Mouse (Mus musculus) adrenal gland, adult (tissue): ENCODE data around the gene Trmt10a.
A peak's percentile ranks its signal among the peaks of the same experiment; 100 is the strongest.

Source experiments
- DNase-seq, 2 experiments: peaks; one replicate each; pipeline ENCODE4 v3.0.0; 2022 to 2023; ENCODE audit warnings: low spot score in 1 of 2; ENCODE audit not compliant: inconsistent age in 2 of 2

Trmt10a gene

DNA sequence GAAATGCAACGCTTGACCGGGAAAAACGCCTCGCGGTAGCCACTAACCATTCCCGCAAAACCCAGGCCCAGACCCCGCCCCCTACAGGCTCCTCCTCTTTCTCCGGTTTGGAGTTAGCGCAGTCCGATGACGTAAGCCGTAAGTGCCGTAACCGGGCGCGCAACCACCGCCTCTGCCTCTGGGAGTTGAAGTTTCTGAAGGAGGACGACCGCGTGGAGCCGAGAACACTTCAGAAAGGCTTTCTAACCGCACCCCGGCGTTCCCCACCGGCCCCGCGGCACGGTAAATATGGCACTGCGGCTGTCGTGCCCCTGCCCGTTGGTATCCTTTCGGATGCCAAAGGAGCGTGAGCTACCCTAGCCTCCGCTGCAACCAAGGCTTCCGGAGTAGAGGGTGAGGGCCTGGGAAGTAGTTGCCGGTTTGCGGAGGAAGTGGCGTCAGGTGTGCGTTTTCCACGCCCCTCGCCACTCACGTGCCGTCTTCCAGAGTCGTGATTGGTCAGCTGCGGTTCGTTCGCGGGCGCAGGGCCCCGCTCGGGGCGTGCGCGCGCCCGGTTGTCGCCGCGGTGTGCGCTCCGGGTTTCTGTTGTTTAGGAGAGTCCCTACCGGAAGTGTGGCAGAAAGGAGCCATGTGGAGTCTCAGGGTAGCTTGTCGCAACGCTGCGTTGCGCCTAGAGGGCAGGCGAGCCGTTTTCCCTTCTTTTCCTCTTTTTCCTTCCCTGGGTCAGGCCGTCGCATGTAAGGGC, at the start of gene Trmt10a:
Gene Trmt10a (plus strand): TSS at position 134 of the 745 bp plus-strand sequence.
- peak; percentile 98 to 99 for DNase-seq

DNA sequence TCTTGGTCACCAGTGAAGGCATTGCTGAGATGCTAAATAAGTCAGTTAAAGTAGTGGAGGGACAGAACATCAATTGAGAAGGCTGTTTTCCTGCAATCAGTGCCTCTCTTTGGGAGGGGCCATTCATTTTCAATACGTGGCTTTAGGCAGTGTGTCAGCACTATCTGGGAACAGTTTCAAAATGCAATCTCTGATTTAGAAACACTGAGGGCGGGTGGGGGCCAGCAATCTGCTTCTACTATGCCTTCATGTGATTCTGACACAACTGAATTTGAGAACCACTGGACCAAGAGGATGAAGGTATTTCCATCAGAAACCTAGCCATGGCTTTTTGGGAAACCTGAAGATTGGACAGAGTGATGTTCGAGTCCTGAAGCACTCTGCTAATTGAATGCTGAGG, 47.9 kb upstream of the Trmt10a start:
- peak in 1 of 2 experiments; percentile 55 for DNase-seq

DNA sequence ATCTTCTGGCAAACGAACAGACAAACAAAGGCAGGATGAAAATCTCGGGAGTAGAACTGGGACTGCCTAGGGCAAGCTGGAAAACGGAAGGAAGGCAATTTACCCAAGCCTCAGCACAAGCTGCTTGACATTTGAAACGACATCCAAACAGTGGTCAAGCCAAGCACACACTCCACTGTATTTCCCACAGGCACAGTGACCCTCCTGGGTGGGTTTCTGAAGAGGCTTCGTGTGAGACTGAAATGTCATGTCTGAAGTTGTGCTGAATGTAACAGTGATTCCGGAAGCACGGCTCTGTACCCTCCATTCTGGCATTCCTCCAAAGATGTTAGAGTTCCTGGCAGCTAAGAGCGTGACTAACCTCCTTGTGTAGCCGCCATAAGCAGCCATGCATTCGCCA, 47.5 kb upstream of the Trmt10a start:
- peak in 1 of 2 experiments; percentile 53 for DNase-seq

GRCm38 (mm10) chr3:138096263-138097028, 46.8 kb upstream of the Trmt10a start:
- DNase-seq = peak; percentile 54 to 87

GRCm38 (mm10) chr3:138097718-138098117, 45.5 kb upstream of the Trmt10a start:
- DNase-seq = peak in 1 of 2 experiments; percentile 78

DNA sequence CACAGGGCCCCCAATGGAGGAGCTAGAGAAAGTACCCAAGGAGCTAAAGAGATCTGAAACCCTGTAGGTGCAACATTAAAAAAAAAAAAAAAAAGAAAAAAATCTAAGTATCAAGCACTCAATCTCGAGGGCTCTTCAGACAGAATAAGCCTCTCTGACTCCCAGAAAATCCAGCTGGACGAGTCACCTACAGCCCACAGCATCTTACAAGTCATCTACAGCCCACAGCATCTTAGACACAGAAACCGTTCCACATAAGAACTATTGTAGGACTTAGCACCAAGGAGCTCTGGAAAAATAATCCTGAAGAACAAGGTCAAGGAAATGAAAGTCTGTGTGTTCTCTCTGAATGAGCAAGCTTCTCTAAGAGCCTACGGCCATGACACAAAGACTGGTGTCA, 41.3 kb upstream of the Trmt10a start:
- DNase-seq = no peak

- no peak for DNase-seq
Observed at GRCm38 (mm10) chr3:138103690-138104089, 39.6 kb upstream of the Trmt10a start.

GRCm38 (mm10) chr3:138105056-138105455, 38.2 kb upstream of the Trmt10a start:
- DNase-seq = peak; percentile 28 to 64

- DNase-seq = peak in 1 of 2 experiments; percentile 15
Observed at GRCm38 (mm10) chr3:138106887-138107286, 36.4 kb upstream of the Trmt10a start.

GRCm38 (mm10) chr3:138110910-138111782, 32.1 kb upstream of the Trmt10a start:
- peak in 1 of 2 experiments; percentile 11 for DNase-seq

GRCm38 (mm10) chr3:138114106-138114505, 29.1 kb upstream of the Trmt10a start:
- DNase-seq = peak in 1 of 2 experiments; percentile 55

GRCm38 (mm10) chr3:138116871-138117270, 26.4 kb upstream of the Trmt10a start:
- DNase-seq = peak in 1 of 2 experiments; percentile 18

DNA sequence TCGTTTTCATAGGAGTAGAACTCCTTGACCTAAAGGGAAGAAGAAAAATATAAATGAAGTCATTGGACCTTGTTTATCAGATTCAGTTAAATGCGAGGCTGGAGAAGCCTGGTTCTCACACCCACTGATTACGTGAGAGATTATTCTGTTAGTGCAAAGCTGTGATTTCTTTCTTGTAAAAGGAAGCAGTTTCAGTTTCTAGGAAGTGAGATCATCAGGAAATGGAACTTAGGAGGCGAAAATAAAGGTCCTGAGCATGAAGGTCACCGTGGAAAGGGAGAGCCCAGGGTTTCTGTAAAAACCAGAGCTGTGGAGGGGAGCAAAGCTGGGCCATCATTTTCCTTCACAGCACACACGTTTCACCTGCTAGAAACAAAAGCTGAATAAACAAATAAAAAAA, 24.9 kb upstream of the Trmt10a start:
- DNase-seq = peak in 1 of 2 experiments; percentile 38

- peak in 1 of 2 experiments; percentile 19 for DNase-seq
Observed at GRCm38 (mm10) chr3:138118831-138119230, 24.4 kb upstream of the Trmt10a start.

- DNase-seq = peak in 1 of 2 experiments; percentile 31
Observed at GRCm38 (mm10) chr3:138119444-138120105, 23.7 kb upstream of the Trmt10a start.

- DNase-seq = no peak
Observed at GRCm38 (mm10) chr3:138121461-138121860, 21.8 kb upstream of the Trmt10a start.

DNA sequence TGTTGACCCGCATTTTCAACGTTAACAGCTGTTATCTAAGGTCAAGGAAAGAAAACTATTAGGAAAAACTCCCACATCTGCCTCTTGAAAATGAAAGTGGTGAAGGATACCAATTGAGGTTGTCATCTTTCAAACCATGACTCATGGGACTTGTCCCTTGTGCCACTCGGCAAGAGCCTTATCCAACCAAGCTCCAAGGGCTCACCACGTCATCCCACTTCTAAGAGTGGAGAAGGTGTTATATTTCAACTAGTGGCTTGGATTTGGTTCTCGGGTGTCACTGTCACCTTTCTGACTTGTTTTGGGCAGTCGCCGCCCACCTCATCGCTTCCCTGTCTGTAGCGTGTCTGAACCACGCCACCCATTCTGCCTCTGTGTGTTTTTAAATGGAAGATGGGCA, 19.4 kb upstream of the Trmt10a start:
- peak in 1 of 2 experiments; percentile 57 for DNase-seq

DNA sequence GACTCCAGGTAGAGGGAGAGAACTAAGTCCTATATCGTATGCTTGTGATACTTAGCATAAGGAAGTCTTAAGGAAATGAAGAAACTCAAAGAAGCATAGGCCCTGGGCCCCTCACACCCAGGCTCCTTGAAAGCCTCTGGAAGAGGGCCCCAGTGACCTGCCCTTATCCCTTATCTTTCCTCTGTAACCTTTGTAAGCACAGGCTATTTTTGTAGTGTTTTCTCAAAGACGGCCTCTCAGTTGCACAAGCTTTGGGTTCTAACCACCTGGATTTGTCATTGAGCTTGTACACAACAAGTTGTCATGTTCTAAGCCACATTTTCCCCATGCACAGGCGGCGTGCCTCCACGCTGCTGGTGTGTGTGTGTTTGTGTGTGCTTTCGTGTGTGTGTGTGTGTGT, 14.1 kb upstream of the Trmt10a start:
- DNase-seq = no peak

DNA sequence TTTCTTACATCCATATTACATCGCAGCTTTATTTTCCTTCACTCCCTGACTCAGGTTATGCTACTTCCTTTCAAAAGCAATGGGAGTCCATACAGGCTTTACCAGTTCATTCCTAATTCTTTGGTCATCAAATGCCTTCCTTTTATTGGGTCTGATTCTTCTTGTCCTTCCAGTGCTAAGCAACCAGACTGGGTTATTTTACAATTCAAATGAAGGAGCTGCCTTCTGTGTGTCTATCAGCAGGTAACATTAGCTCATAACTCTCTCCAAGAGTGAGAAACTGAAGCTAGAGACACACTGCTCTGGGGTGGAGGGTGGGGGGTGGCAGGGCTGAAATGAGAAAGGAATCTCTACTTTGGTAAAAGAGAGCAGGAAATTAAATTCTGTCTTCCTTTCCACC, 12.6 kb upstream of the Trmt10a start:
- DNase-seq = no peak

DNA sequence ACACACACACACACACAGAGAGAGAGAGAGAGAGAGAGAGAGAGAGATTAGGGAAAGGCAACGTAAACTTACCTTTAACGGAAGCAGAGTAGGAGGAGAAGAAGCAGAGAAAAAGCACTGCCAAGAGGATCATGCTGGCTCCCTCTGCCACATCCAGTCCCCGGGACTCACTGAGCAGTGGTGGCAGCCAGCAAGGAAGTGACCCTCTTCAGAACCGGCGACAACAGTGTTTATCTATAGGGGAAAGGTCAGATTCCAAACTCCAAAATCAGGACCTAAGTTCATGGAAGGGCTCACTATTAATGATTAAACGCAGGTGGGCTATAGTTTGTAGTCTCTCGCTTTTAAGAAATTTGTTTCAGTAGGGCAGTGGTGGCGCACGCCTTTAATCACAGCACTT, 12.1 kb upstream of the Trmt10a start:
- DNase-seq = no peak

- no peak for DNase-seq
Observed at GRCm38 (mm10) chr3:138133463-138133862, 9.8 kb upstream of the Trmt10a start.
